In the genomic region with DNA sequence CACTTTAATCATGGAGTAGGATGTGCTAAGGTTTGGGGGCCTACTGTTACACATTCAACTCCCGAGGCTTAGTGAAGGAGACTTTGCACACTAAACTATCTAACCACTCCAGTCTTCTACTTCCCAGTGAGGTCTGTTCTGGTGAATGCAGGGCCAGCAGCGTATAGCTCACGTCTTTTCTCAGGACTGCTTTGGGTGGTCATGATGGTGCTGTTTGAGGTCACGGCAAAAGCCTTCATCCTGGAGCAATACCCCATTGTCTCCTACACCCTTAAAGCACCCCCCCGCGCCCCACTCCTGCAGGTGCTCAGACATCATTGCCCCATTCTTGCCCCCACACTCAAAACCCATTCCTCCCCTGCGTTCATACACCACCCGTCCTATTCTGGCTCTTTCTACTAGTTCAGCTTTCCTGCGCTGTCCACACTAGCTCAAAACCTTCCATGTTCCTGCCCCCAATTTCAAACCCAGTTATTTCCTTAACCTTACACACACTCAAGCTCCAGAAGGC, we compare ENCODE assay signal across 9 mouse cellular contexts. TPM values are rescaled to one million over a fixed set of nuclear protein-coding genes. Genes with fewer than 3 reads are reported as not detected.
DNase-seq lines count a peak whose midpoint lies in the region; ATAC-seq lines count a peak whose summit lies in the region.
"Had no signal": no experiment of that assay in that cellular context is flagged by ENCODE, and none has a peak within 500 bp of the region (broad histone marks: within the 10 kb centered on the region; RNA-seq: fewer than 3 reads in every experiment).

No protein-coding gene starts in this region.

- peak overlapping the region; percentile 64 for H3K4me2 ChIP-seq in liver, embryonic 11.5 days
- H3K4me2 ChIP-seq in embryonic facial prominence, embryonic 15.5 days (replicated peaks) = peak overlapping the region; percentile 57
- H3K4me2 ChIP-seq in hindbrain, embryonic 16.5 days (ENCODE audit: low read length) = peak overlapping the region; percentile 50
- peak overlapping the region; percentile 80 for H3K4me2 ChIP-seq in neural tube, embryonic 12.5 days (replicated peaks)

- H3K9me3 ChIP-seq in liver, embryonic 11.5 days (ENCODE audit: control insufficient read depth, low read length) = no peaks in the 10 kb centered on the region
- no peaks in the 10 kb centered on the region for H3K9me3 ChIP-seq in embryonic facial prominence, embryonic 15.5 days (replicated peaks)
- H3K9me3 ChIP-seq in hindbrain, embryonic 16.5 days (ENCODE audit: control insufficient read depth, low read length) = no peaks in the 10 kb centered on the region
- no peaks in the 10 kb centered on the region for H3K9me3 ChIP-seq in neural tube, embryonic 12.5 days

- intact Hi-C loops in left cerebral cortex, postnatal 4 days (cut with DNase I) = no loop called here

- 22% methylated on average over 9 of the region's 9 CpGs for WGBS in liver, embryonic 11.5 days
- WGBS in embryonic facial prominence, embryonic 15.5 days = 20% methylated on average over 9 of the region's 9 CpGs
- WGBS in hindbrain, embryonic 16.5 days = 20% methylated on average over 9 of the region's 9 CpGs
- WGBS in neural tube, embryonic 12.5 days = 18% methylated on average over 9 of the region's 9 CpGs

- H3K4me1 ChIP-seq in liver, embryonic 11.5 days (replicated peaks; ENCODE audit: control insufficient read depth, insufficient read depth, low read length) = peaks cover 13% of the 10 kb centered on the region
- peaks cover 16% of the 10 kb centered on the region for H3K4me1 ChIP-seq in embryonic facial prominence, embryonic 15.5 days
- H3K4me1 ChIP-seq in hindbrain, embryonic 16.5 days (ENCODE audit: control insufficient read depth, insufficient read depth, low read depth, low read length) = peaks cover 11% of the 10 kb centered on the region
- peaks cover 13% of the 10 kb centered on the region for H3K4me1 ChIP-seq in neural tube, embryonic 12.5 days

- 0 out of 2 replicates have a peak, but pooled peaks have one; percentile 3 for ATAC-seq in liver, embryonic 11.5 days (replicated peaks; ENCODE audit: low FRiP score)
- no peak for ATAC-seq in embryonic facial prominence, embryonic 15.5 days (ENCODE audit: insufficient number of reproducible peaks, low FRiP score, low TSS enrichment, low read depth)
- no peak; the same call in 1 of the 2 replicates for ATAC-seq in hindbrain, embryonic 16.5 days
- peak; percentile 19 for ATAC-seq in neural tube, embryonic 12.5 days (ENCODE audit: low FRiP score, low read depth)

- H3K27me3 ChIP-seq in liver, embryonic 11.5 days (replicated peaks; ENCODE audit: control insufficient read depth, insufficient read depth, low read length) = no peaks in the 10 kb centered on the region
- no peaks in the 10 kb centered on the region for H3K27me3 ChIP-seq in embryonic facial prominence, embryonic 15.5 days
- 0 out of 2 replicates have a peak, but pooled peaks cover 3% of the 10 kb centered on the region for H3K27me3 ChIP-seq in hindbrain, embryonic 16.5 days (replicated peaks; ENCODE audit: control insufficient read depth, insufficient read depth, low read length)
- no peaks in the 10 kb centered on the region for H3K27me3 ChIP-seq in neural tube, embryonic 12.5 days (replicated peaks)

- no peak overlapping the region for H3K27ac ChIP-seq in liver, embryonic 11.5 days (ENCODE audit: low read depth, low read length)
- peak overlapping the region; percentile 61; the same call in 1 of the 2 replicates for H3K27ac ChIP-seq in embryonic facial prominence, embryonic 15.5 days (replicated peaks)
- peak overlapping the region; percentile 81 for H3K27ac ChIP-seq in hindbrain, embryonic 16.5 days (ENCODE audit: low read depth, low read length)
- no peak overlapping the region for H3K27ac ChIP-seq in neural tube, embryonic 12.5 days

- H3K4me3 ChIP-seq in liver, embryonic 11.5 days (ENCODE audit: low read depth, low read length) = peak overlapping the region; percentile 64
- peak overlapping the region; percentile 85 for H3K4me3 ChIP-seq in embryonic facial prominence, embryonic 15.5 days (replicated peaks)
- peak overlapping the region; percentile 70 for H3K4me3 ChIP-seq in hindbrain, embryonic 16.5 days (ENCODE audit: low read length)
- peak overlapping the region; percentile 77 for H3K4me3 ChIP-seq in neural tube, embryonic 12.5 days

- H3K36me3 ChIP-seq in liver, embryonic 11.5 days (ENCODE audit: control insufficient read depth, insufficient read depth, low read length) = no peaks in the 10 kb centered on the region
- H3K36me3 ChIP-seq in embryonic facial prominence, embryonic 15.5 days = 0 out of 2 replicates have a peak, but pooled peaks cover 5% of the 10 kb centered on the region
- no peaks in the 10 kb centered on the region for H3K36me3 ChIP-seq in hindbrain, embryonic 16.5 days (ENCODE audit: control insufficient read depth, insufficient read depth, low read length)
- H3K36me3 ChIP-seq in neural tube, embryonic 12.5 days = no peaks in the 10 kb centered on the region

- peak overlapping the region; percentile 27; the same call in 1 of the 2 replicates for H3K9ac ChIP-seq in liver, embryonic 11.5 days (ENCODE audit: low read depth, low read length)
- H3K9ac ChIP-seq in embryonic facial prominence, embryonic 15.5 days = no peak overlapping the region
- H3K9ac ChIP-seq in hindbrain, embryonic 16.5 days (ENCODE audit: low read depth, low read length) = peak overlapping the region; percentile 73
- peak overlapping the region; percentile 72; the same call in 1 of the 2 replicates for H3K9ac ChIP-seq in neural tube, embryonic 12.5 days

- no peak for DNase-seq in liver, embryonic 11.5 days (ENCODE audit: low spot score)
- no peak for DNase-seq in liver
- DNase-seq in left cerebral cortex, postnatal 4 days = no peak
- no peak for DNase-seq in urinary bladder, postnatal 14 days (ENCODE audit: low spot score)
- no peak for DNase-seq in layer of hippocampus, postnatal 25 days (ENCODE audit: extremely low spot score in 1 of 2, low spot score in 1 of 2)

RNA-seq across cellular contexts. Expression of a gene that starts 0.5 kb away (rescaled TPM):
- polyA plus RNA-seq in liver, embryonic 11.5 days (2014; fragmentation: Nextera tagmentation; extraction: Ambion mirVana) = 35.9 and 37.7 TPM in 2 replicates
- polyA plus RNA-seq in embryonic facial prominence, embryonic 15.5 days (2015; fragmentation: Nextera tagmentation; extraction: Ambion mirVana) = 42.9 and 46.7 TPM in 2 replicates
- 60.8 and 64.2 TPM in 2 replicates for polyA plus RNA-seq in hindbrain, embryonic 16.5 days (2015; fragmentation: Nextera tagmentation; extraction: Ambion mirVana)
- 63.1 and 65.3 TPM in 2 replicates for polyA plus RNA-seq in neural tube, embryonic 12.5 days (2016; fragmentation: Nextera tagmentation; extraction: Ambion mirVana)
- 10 to 100 TPM; 68.4 to 75.2 TPM for total RNA-seq in left cerebral cortex, postnatal 4 days (2021)
- total RNA-seq in layer of hippocampus, postnatal 25 days (2021) = 10 to 100 TPM; 41.7 to 46.2 TPM

RNA-seq across cellular contexts. Expression of a gene that starts 16.6 kb away (rescaled TPM):
- polyA plus RNA-seq in liver, embryonic 11.5 days (2014; fragmentation: Nextera tagmentation; extraction: Ambion mirVana) = 4.7 and 7.8 TPM in 2 replicates
- polyA plus RNA-seq in embryonic facial prominence, embryonic 15.5 days (2015; fragmentation: Nextera tagmentation; extraction: Ambion mirVana) = 1.7 and 2.1 TPM in 2 replicates
- polyA plus RNA-seq in hindbrain, embryonic 16.5 days (2015; fragmentation: Nextera tagmentation; extraction: Ambion mirVana) = 7.7 and 7.8 TPM in 2 replicates
- polyA plus RNA-seq in neural tube, embryonic 12.5 days (2016; fragmentation: Nextera tagmentation; extraction: Ambion mirVana) = 2.3 and 3.1 TPM in 2 replicates
- total RNA-seq in left cerebral cortex, postnatal 4 days (2021) = 1 to 10 TPM; 4.9 to 5.7 TPM
- total RNA-seq in layer of hippocampus, postnatal 25 days (2021) = 10 to 100 TPM; 40.2 to 41.3 TPM
- total RNA-seq: neutrophil, adult 5-6 weeks had no signal

RNA-seq across cellular contexts. Expression of a gene that starts 30.1 kb away (rescaled TPM):
- polyA plus RNA-seq in liver, embryonic 11.5 days (2014; fragmentation: Nextera tagmentation; extraction: Ambion mirVana) = 8.6 and 10.5 TPM in 2 replicates
- polyA plus RNA-seq in embryonic facial prominence, embryonic 15.5 days (2015; fragmentation: Nextera tagmentation; extraction: Ambion mirVana) = 9.3 and 9.8 TPM in 2 replicates
- 8.3 and 12.2 TPM in 2 replicates for polyA plus RNA-seq in hindbrain, embryonic 16.5 days (2015; fragmentation: Nextera tagmentation; extraction: Ambion mirVana)
- 7.1 and 9.7 TPM in 2 replicates for polyA plus RNA-seq in neural tube, embryonic 12.5 days (2016; fragmentation: Nextera tagmentation; extraction: Ambion mirVana)
- 10 to 100 TPM; 17.9 to 18.1 TPM for total RNA-seq in left cerebral cortex, postnatal 4 days (2021)
- 10 to 100 TPM; 50.9 to 51.0 TPM for total RNA-seq in layer of hippocampus, postnatal 25 days (2021)

Comparison
In these comparisons a context has a peak if more than half of its experiments do, and no peak if none do; other contexts are left out.
1. ATAC-seq: peak in liver, embryonic 11.5 days (single experiment) and neural tube, embryonic 12.5 days (single experiment); none in embryonic facial prominence, embryonic 15.5 days (single experiment) and hindbrain, embryonic 16.5 days (single experiment).
2. H3K27ac ChIP-seq: peak in embryonic facial prominence, embryonic 15.5 days (single experiment) and hindbrain, embryonic 16.5 days (single experiment); none in liver, embryonic 11.5 days (single experiment) and neural tube, embryonic 12.5 days (single experiment).
3. Peak in every context shown above with its lines, with median percentiles within 50 percentile points of each other: H3K4me2 ChIP-seq and H3K4me3 ChIP-seq.